Mouse (Mus musculus) cortical plate, adult 2 months (tissue): ENCODE measurements around the gene 1700037H04Rik. TPM values are rescaled to one million over a fixed set of nuclear protein-coding genes. Genes with fewer than 3 reads are reported as not detected.
"Not testable (repeated sequence)": the region's sequence is repeated elsewhere in the genome, so short reads cannot be mapped to it uniquely, and the experiment has no call there.

Source experiments
- H3K27ac ChIP-seq: fragments of 200-500 bp; 2 replicates; pipeline ENCODE4 v1.5.1; 2012; ENCODE audit warnings: low read length, control low read depth, inconsistent platforms; ENCODE audit not compliant: insufficient read depth
- H3K4me1 ChIP-seq: fragments of 200-500 bp; 2 replicates; pipeline ENCODE4 v1.6.1; 2011; ENCODE audit warnings: low read length; ENCODE audit not compliant: control insufficient read depth, insufficient read depth
- H3K4me3 ChIP-seq: fragments of 200-500 bp; 2 replicates; pipeline ENCODE4 v1.5.1; 2011; ENCODE audit warnings: mild to moderate bottlenecking, low read length, control low read depth; ENCODE audit not compliant: insufficient read depth
- CTCF ChIP-seq: fragments of 200-500 bp; IDR thresholded peaks from 2 replicates; pipeline ENCODE4 v1.5.1; 2011; ENCODE audit warnings: mild to moderate bottlenecking, control low read depth, low read length; ENCODE audit not compliant: insufficient read depth; ENCODE audit errors: extremely low read depth
- POLR2A ChIP-seq: fragments of 200-500 bp; IDR thresholded peaks from 2 replicates; pipeline ENCODE4 v1.6.1; 2011; ENCODE audit warnings: mild to moderate bottlenecking, low read length, control low read depth; ENCODE audit not compliant: insufficient read depth; ENCODE audit errors: extremely low read depth
- polyA plus RNA-seq: library from polyadenylated mRNA; depleted of rRNA; stranded (reverse); fragments of >200 nt; gene quantifications from 2 replicates; pipeline ENCODE4 v1.2.3, GENCODE M21; 2012; rRNA removed

1700037H04Rik gene
- polyA plus RNA-seq, 1 experiment: 130 TPM

DNA sequence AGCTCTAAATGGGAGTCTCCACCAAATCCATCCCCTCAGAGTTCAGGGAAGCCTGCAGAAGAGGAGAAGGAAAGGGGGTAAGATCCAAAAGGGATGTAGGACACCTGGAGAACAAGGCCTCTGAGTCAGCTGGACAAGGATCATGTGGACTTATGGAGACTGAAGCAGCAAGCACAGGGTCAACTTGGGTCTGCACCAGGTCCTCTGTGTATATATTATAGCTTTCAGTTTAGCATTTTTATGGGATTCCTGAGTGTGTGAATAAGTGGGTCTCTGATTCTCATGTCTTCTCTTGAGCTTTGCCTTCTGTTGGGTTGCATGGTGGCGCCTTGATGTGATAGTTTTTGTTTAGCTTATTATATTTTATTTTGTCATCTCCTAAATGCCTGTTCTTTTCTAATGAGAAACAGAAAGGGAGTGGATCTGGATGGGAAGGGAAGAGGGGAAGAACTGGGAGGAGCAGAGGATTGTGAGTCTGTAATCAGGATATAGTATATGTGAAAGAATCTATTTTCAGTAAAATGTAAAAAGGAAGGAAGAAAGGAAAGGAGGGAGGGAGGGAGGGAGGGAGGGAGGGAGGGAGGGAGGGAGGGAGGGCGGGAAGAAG is 40.8 kb downstream of the 1700037H04Rik start:
- Histone ChIP-seq H3K4me3 (no peak overlapping the region), H3K27ac (no peak overlapping the region), H3K4me1 (no peaks in the 10 kb centered on the region)
- TF ChIP-seq CTCF (no peak), POLR2A (no peak)

DNA sequence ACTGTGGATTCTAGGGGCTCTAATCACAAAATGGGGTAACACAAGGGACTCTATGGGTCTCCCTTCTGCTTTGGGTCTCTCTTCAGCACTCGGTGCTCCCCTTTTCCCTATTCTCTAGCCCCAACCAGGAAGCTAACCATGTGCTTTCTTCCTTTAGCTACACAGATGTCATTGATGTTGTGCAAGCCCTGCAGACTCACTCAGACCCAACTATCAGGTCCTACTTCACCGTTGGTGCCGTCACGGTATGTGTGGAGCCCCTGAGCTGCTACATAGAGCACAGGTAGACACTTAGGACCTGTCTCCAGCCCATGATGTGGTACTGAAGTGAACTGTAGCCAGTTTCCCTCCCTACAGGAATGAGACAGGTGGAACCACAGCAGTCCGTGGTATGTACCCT is 53.9 kb downstream of the 1700037H04Rik start:
- H3K27ac ChIP-seq: no peak overlapping the region
- no peak for TF ChIP-seq CTCF
- H3K4me3 ChIP-seq: no peak overlapping the region
- no peaks in the 10 kb centered on the region for H3K4me1 ChIP-seq

DNA sequence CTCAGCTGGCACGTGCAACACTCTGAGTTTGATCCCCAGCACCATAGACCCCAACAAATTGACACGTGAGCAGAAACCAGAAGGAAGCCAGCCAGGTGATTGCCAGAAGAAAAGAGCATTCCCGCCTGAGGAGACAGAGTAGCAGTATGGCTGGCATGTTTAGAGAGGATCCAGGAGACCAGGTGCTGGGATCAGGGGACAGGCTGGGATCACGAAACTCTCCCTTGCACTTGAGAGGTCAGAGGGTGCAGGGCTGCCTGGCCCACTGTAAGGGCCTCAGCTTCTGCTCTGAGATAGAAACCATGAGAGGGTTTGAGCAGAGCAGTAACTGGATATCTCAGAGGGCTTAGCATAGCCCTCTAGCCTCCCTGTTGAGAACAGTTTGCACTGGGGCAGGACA is 54.8 kb downstream of the 1700037H04Rik start:
- not testable (repeated sequence) for H3K4me3 ChIP-seq, H3K27ac ChIP-seq, H3K4me1 ChIP-seq

DNA sequence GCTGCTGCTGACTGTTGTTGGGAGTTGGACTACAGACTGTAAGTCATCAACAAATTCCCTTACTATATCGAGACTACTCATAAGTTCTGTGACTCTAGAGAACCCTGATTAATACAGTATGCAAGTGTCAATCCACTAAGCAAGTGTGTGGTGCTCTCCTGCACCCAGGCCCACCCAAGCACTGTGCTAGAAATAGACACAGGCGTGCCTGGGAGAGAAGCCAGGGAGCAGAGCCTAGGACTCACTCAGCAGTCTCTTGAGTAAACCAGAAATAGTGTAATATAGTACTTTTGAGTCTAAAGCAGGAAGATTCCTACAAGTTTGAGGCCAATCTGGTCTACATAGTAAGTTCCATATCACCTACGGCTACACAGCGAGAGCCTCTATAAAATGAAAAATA is 55.9 kb downstream of the 1700037H04Rik start:
- TF ChIP-seq CTCF (no peak), POLR2A (no peak)
- no peak overlapping the region for H3K4me3 ChIP-seq

DNA sequence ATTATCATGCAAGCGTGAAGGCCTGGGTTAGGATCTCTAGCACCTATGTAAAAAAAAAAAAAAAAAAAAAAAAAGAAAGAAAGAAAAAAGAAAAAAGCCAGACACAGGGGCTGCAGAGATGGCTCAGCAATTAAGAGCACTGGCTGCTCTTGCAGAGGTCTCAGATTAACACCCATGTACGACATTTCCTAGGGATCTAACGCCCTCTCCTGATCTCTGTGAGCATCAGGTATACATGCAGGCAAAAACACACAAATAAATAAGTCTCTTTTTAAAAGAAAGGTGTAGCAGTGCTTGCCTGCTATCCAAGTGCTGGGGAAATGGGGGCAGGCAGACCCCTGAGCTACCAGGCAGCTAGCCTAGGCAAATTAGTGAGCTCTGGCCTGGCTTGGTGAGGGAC is 58.4 kb downstream of the 1700037H04Rik start:
- TF ChIP-seq CTCF (no peak), POLR2A (no peak)
- Histone ChIP-seq H3K27ac (no peak overlapping the region), H3K4me3 (no peak overlapping the region), H3K4me1 (no peaks in the 10 kb centered on the region; the same call in 1 of the 2 replicates)

More for the DNA sequence above, 55.9 kb downstream of the 1700037H04Rik start:
- no peaks in the 10 kb centered on the region for H3K4me1 ChIP-seq
- no peak overlapping the region for H3K27ac ChIP-seq

DNA sequence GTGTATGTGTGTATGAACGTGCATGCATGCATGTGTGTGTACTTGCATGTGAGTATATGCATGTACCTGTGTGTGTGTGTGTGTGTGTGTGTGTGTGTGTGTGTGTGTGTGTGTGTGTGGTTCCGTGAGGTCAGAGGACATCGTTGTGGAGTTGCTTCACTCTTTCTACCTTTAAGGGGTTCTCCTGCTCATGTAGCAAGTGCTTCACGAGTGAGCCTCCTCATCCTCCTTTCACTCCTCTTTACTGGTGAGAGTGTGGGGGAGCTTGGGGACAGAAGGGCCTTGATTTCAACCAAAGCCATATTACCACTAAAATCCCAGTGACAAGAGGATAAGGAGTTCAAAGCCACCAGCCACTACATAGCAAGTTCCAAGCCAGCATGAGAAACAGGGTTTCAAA is 62.8 kb downstream of the 1700037H04Rik start:
- TF ChIP-seq POLR2A: no peak
- no peak for TF ChIP-seq CTCF
- no peaks in the 10 kb centered on the region; the same call in 1 of the 2 replicates for H3K4me1 ChIP-seq

More for the DNA sequence above, 62.8 kb downstream of the 1700037H04Rik start:
- H3K27ac ChIP-seq: no peak overlapping the region
- H3K4me3 ChIP-seq: no peak overlapping the region

Other genes with a start within 250 kb of the 1700037H04Rik start
- 201 and 206 TPM in 2 replicates for gene Gfra4, start 117.0 kb downstream of the 1700037H04Rik start, polyA plus RNA-seq
- gene Adam33, start 96.3 kb downstream of the 1700037H04Rik start, polyA plus RNA-seq: 21.0 and 21.7 TPM in 2 replicates
- gene Siglec1, start 73.3 kb downstream of the 1700037H04Rik start, polyA plus RNA-seq: 0.21 and 0.35 TPM in 2 replicates
- gene Hspa12b, start 32.8 kb downstream of the 1700037H04Rik start, polyA plus RNA-seq: 10.2 and 10.5 TPM in 2 replicates
- not detected in 2 replicates for gene Gm11037, start 26.6 kb downstream of the 1700037H04Rik start, polyA plus RNA-seq
- 82.1 and 87.2 TPM in 2 replicates for gene Cenpb, start 20.0 kb upstream of the 1700037H04Rik start, polyA plus RNA-seq
- 42.9 and 52.5 TPM in 2 replicates for gene Cdc25b, start 26.9 kb upstream of the 1700037H04Rik start, polyA plus RNA-seq
- 8.4 and 10.4 TPM in 2 replicates for gene Spef1, start 27.2 kb upstream of the 1700037H04Rik start, polyA plus RNA-seq
- gene Ap5s1, start 47.0 kb upstream of the 1700037H04Rik start, polyA plus RNA-seq: 46.0 and 47.5 TPM in 2 replicates
- gene Mavs, start 74.0 kb upstream of the 1700037H04Rik start, polyA plus RNA-seq: 8.8 and 10.1 TPM in 2 replicates
- 32.4 and 35.5 TPM in 2 replicates for gene Pank2, start 102.4 kb upstream of the 1700037H04Rik start, polyA plus RNA-seq
- gene Rnf24, start 192.8 kb upstream of the 1700037H04Rik start, polyA plus RNA-seq: 20.6 and 21.1 TPM in 2 replicates